In genomic region chr1:82285461-82286189, GRCm38 (mm10) we compare ENCODE assay signal across 9 mouse cellular contexts. TPM values are rescaled to one million over a fixed set of nuclear protein-coding genes. Genes with fewer than 3 reads are reported as not detected.
DNase-seq lines count a peak whose midpoint lies in the region; ATAC-seq lines count a peak whose summit lies in the region.
"Had no signal": no experiment of that assay in that cellular context is flagged by ENCODE, and none has a peak within 500 bp of the region (broad histone marks: within the 10 kb centered on the region; RNA-seq: fewer than 3 reads in every experiment).

No protein-coding gene starts in this region.

- H3K9ac ChIP-seq in neural tube, embryonic 11.5 days (ENCODE audit: low read length), result peak overlapping the region; percentile 55
- H3K9ac ChIP-seq in liver, embryonic 13.5 days, result peak overlapping the region; percentile 43; the same call in 1 of the 2 replicates

- peak overlapping the region; percentile 42 for H3K4me3 ChIP-seq in neural tube, embryonic 11.5 days (ENCODE audit: low read depth, low read length)
- H3K4me3 ChIP-seq in liver, embryonic 13.5 days (replicated peaks), result peak overlapping the region; percentile 34

- WGBS in neural tube, embryonic 11.5 days, result 21% methylated on average over 5 of the region's 5 CpGs
- 45% methylated on average over 5 of the region's 5 CpGs for WGBS in liver, embryonic 13.5 days (ENCODE audit: insufficient replicate concordance)

- H3K4me2 ChIP-seq in neural tube, embryonic 11.5 days (ENCODE audit: low read depth), result peak overlapping the region; percentile 91
- H3K4me2 ChIP-seq in liver, embryonic 13.5 days, result peak overlapping the region; percentile 49

- peaks cover 8% of the 10 kb centered on the region for H3K36me3 ChIP-seq in neural tube, embryonic 11.5 days (ENCODE audit: control insufficient read depth, insufficient read depth, low read length)
- peaks cover 16% of the 10 kb centered on the region for H3K36me3 ChIP-seq in liver, embryonic 13.5 days

- 0 out of 2 replicates have a peak overlapping the region, but pooled peaks have one; percentile 8 for H3K27ac ChIP-seq in neural tube, embryonic 11.5 days (ENCODE audit: low read depth, low read length)
- H3K27ac ChIP-seq in liver, embryonic 13.5 days, result no peak overlapping the region

- ATAC-seq in neural tube, embryonic 11.5 days (ENCODE audit: insufficient read depth, low FRiP score, low TSS enrichment), result no peak
- ATAC-seq in liver, embryonic 13.5 days (ENCODE audit: low read depth), result no peak
- no peak for ATAC-seq in erythroblast, adult 5-6 weeks (replicated peaks; ENCODE audit: low FRiP score, poor library complexity, severe bottlenecking)

- DNase-seq in cerebellum, adult 9-10 months, result peak; percentile 18
- DNase-seq in cerebellum, adult 8-10 months, result no peak
- DNase-seq in neural tube, embryonic 11.5 days (ENCODE audit: low spot score), result no peak
- DNase-seq in neural tube, embryonic 10.5 days (ENCODE audit: extremely low spot score, low spot score), result no peak
- DNase-seq in liver, embryonic 13.5 days, result no peak
- DNase-seq in thymus, postnatal 4 days, result no peak
- DNase-seq in spleen, adult 18-20 months, result no peak
- DNase-seq: lung, postnatal 4 days had no signal

- no peaks in the 10 kb centered on the region for H3K9me3 ChIP-seq in neural tube, embryonic 11.5 days (ENCODE audit: control insufficient read depth, low read length)
- no peaks in the 10 kb centered on the region for H3K9me3 ChIP-seq in liver, embryonic 13.5 days (replicated peaks)

- H3K4me1 ChIP-seq in neural tube, embryonic 11.5 days (ENCODE audit: control insufficient read depth, insufficient read depth, low read length), result peaks cover 32% of the 10 kb centered on the region
- H3K4me1 ChIP-seq in liver, embryonic 13.5 days (replicated peaks), result peaks cover 32% of the 10 kb centered on the region

- H3K27me3 ChIP-seq in neural tube, embryonic 11.5 days (ENCODE audit: control insufficient read depth, insufficient read depth, low read length), result no peaks in the 10 kb centered on the region
- peaks cover 61% of the 10 kb centered on the region for H3K27me3 ChIP-seq in liver, embryonic 13.5 days

RNA-seq across cellular contexts. Expression of gene Irs1, which starts 5.6 kb away (rescaled TPM):
- 11.5 TPM in 2 replicates for polyA plus RNA-seq in neural tube, embryonic 11.5 days (2014; fragmentation: Nextera tagmentation; extraction: Ambion mirVana)
- polyA plus RNA-seq in liver, embryonic 13.5 days (2015; fragmentation: Nextera tagmentation; extraction: Ambion mirVana), result 0.75 and 0.96 TPM in 2 replicates
- total RNA-seq in erythroblast, adult 5-6 weeks (2015; ENCODE audit: low replicate concordance), result 0.42 TPM in 1 of 2 replicates, not detected in the other
- total RNA-seq in erythroblast, adult 5-6 weeks (2017; ENCODE audit: low replicate concordance), result not detected in 2 replicates

RNA-seq across cellular contexts. Expression of gene Rhbdd1, which starts 30.6 kb away (rescaled TPM):
- 7.9 and 10.3 TPM in 2 replicates for polyA plus RNA-seq in neural tube, embryonic 11.5 days (2014; fragmentation: Nextera tagmentation; extraction: Ambion mirVana)
- polyA plus RNA-seq in liver, embryonic 13.5 days (2015; fragmentation: Nextera tagmentation; extraction: Ambion mirVana), result 8.6 and 10.3 TPM in 2 replicates
- 3.6 and 5.2 TPM in 2 replicates for total RNA-seq in erythroblast, adult 5-6 weeks (2015; ENCODE audit: low replicate concordance)
- 4.6 and 7.6 TPM in 2 replicates for total RNA-seq in erythroblast, adult 5-6 weeks (2017; ENCODE audit: low replicate concordance)

RNA-seq across cellular contexts. Expression of gene Gm9747, which starts 52.7 kb away (rescaled TPM):
- 32.4 and 36.1 TPM in 2 replicates for polyA plus RNA-seq in neural tube, embryonic 11.5 days (2014; fragmentation: Nextera tagmentation; extraction: Ambion mirVana)
- polyA plus RNA-seq in liver, embryonic 13.5 days (2015; fragmentation: Nextera tagmentation; extraction: Ambion mirVana), result 2.6 and 3.3 TPM in 2 replicates
- not detected in 2 replicates for total RNA-seq in erythroblast, adult 5-6 weeks (2015; ENCODE audit: low replicate concordance)
- not detected in 2 replicates for total RNA-seq in erythroblast, adult 5-6 weeks (2017; ENCODE audit: low replicate concordance)
